Mouse (Mus musculus) spleen, adult 12 weeks (tissue): ENCODE results near the gene Olfr1287.

Source experiments
- DNase-seq: peaks from one replicate; pipeline ENCODE4 v3.0.0; 2022; ENCODE audit warnings: low spot score

Olfr1287 gene

GRCm38 (mm10) chr2:111448842-111449241, at the start of gene Olfr1287:
Gene Olfr1287 (plus strand): TSS chr2:111449142.
- DNase-seq = no peak

- no peak for DNase-seq
Observed at GRCm38 (mm10) chr2:111422931-111423330, 26.0 kb upstream of the Olfr1287 start, which contains the start of gene Olfr1286. Gene Olfr1286 (minus strand): TSS chr2:111423115.

- no peak for DNase-seq
Observed at GRCm38 (mm10) chr2:111473801-111474200, 24.9 kb downstream of the Olfr1287 start, which contains the start of gene Olfr1288. Gene Olfr1288 (plus strand): TSS chr2:111474101.

- no peak for DNase-seq
Observed at GRCm38 (mm10) chr2:111480519-111480918, 31.6 kb downstream of the Olfr1287 start, which contains the start of gene Olfr1289. Gene Olfr1289 (plus strand): TSS chr2:111480819.

GRCm38 (mm10) chr2:111493729-111494128, 44.8 kb downstream of the Olfr1287 start, which contains the start of gene Olfr1290:
Gene Olfr1290 (minus strand): TSS chr2:111493829.
- DNase-seq = no peak

GRCm38 (mm10) chr2:111496880-111497279, 47.9 kb downstream of the Olfr1287 start, which contains the start of gene Olfr1291-ps1:
Gene Olfr1291-ps1 (plus strand): TSS chr2:111497180.
- no peak for DNase-seq
